Mouse (Mus musculus) heart, adult 2 months (tissue): ENCODE data around the gene Col7a1. TPM values are rescaled to one million over a fixed set of nuclear protein-coding genes. Genes with fewer than 3 reads are reported as not detected.

Experiments used
- DNase-seq, 2 experiments: peaks; one replicate each; pipeline ENCODE4 v3.0.0; 2021
- H3K27ac ChIP-seq: fragments of 200-600 bp; 2 replicates; pipeline ENCODE4 v1.8.1; 2022
- H3K27me3 ChIP-seq: fragments of 200-500 bp; 2 replicates; pipeline ENCODE4 v1.6.1; 2012; ENCODE audit warnings: mild to moderate bottlenecking, low read length, inconsistent platforms, mixed read lengths; ENCODE audit not compliant: control insufficient read depth, insufficient read depth
- H3K36me3 ChIP-seq: fragments of 200-500 bp; 2 replicates; pipeline ENCODE4 v1.6.1; 2012; ENCODE audit warnings: low read length, inconsistent platforms; ENCODE audit not compliant: control insufficient read depth, insufficient read depth
- H3K4me1 ChIP-seq: fragments of 200-500 bp; 2 replicates; pipeline ENCODE4 v1.6.1; 2011; ENCODE audit warnings: low read length; ENCODE audit not compliant: control insufficient read depth, insufficient read depth
- H3K4me3 ChIP-seq: fragments of 200-600 bp; 2 replicates; pipeline ENCODE4 v1.8.1; 2022
- H3K79me2 ChIP-seq: fragments of 200-500 bp; replicated peaks from 2 replicates; pipeline ENCODE4 v1.6.1; 2012; ENCODE audit warnings: mild to moderate bottlenecking, inconsistent platforms, low read length, moderate library complexity, mixed read lengths; ENCODE audit not compliant: control insufficient read depth, insufficient read depth
- H3K9ac ChIP-seq: fragments of 200-500 bp; 2 replicates; pipeline ENCODE4 v1.6.1; 2012; ENCODE audit warnings: low read depth, mild to moderate bottlenecking, control low read depth, inconsistent platforms, low read length, mixed read lengths
- CTCF ChIP-seq: fragments of 200-600 bp; IDR thresholded peaks from 2 replicates; pipeline ENCODE4 v1.8.1; 2022; ENCODE audit warnings: antibody characterized with exemption, mild to moderate bottlenecking, moderate library complexity
- EP300 ChIP-seq: fragments of 200-500 bp; IDR thresholded peaks from 2 replicates; pipeline ENCODE4 v1.6.1; 2011; ENCODE audit warnings: low read depth, low read length, control low read depth; ENCODE audit not compliant: insufficient read depth
- POLR2A ChIP-seq: fragments of 200-500 bp; IDR thresholded peaks from 2 replicates; pipeline ENCODE4 v1.6.1; 2011; ENCODE audit warnings: mild to moderate bottlenecking, low read depth, low read length, control low read depth; ENCODE audit not compliant: insufficient read depth
- whole genome bisulfite sequencing: fragments of 180-500 bp; shearing (Covaris S2); methylation state at CpG from one replicate; pipeline ENCODE4 v1.1.7; 2018; 5-methylcytosine and 5-hydroxymethylcytosine counted together
- intact Hi-C: fragments of 180-260 bp; cut with DNase I; formaldehyde crosslinking; loops from one replicate; pipeline ENCODE4 v1.15.1; 2025
- microRNA-seq, 2 experiments: library from miRNA; unstranded; fragments of <30 nt; microRNA quantifications; one replicate each; pipeline ENCODE4 v1.2.0; 2021
- polyA plus RNA-seq: library from polyadenylated mRNA; depleted of rRNA; stranded (reverse); fragments of >200 nt; gene quantifications from 2 replicates; pipeline ENCODE4 v1.2.3, GENCODE M21; 2012; rRNA removed
- total RNA-seq, 2 experiments: library from RNA; stranded (reverse); gene quantifications; 2 replicates each; pipeline ENCODE4 v1.2.3; 2021

Col7a1 gene
- total and polyA plus RNA-seq, 3 experiments: 0.30 to 0.57 (median 0.47) TPM

GRCm38 (mm10) chr9:109028919-109029318 is 75.5 kb downstream of the Col7a1 start:
- Histone ChIP-seq H3K9ac (no peak overlapping the region), H3K4me3 (no peak overlapping the region), H3K4me1 (peaks cover 8% of the 10 kb centered on the region), H3K36me3 (no peaks in the 10 kb centered on the region), H3K27ac (no peak overlapping the region), H3K27me3 (no peaks in the 10 kb centered on the region), H3K79me2 (no peaks in the 10 kb centered on the region)
- intact Hi-C loops: no loop called here
- WGBS: 70% methylated on average over 5 of the region's 5 CpGs
- peak in 1 of 2 experiments; percentile 19 for DNase-seq
- TF ChIP-seq EP300 (no peak), CTCF (no peak), POLR2A (no peak)

- intact Hi-C loops: no loop called here
- TF ChIP-seq EP300 (no peak), POLR2A (no peak), CTCF (no peak)
- Histone ChIP-seq H3K27me3 (no peaks in the 10 kb centered on the region), H3K9ac (no peak overlapping the region), H3K36me3 (no peaks in the 10 kb centered on the region), H3K4me1 (peaks cover 8% of the 10 kb centered on the region), H3K4me3 (no peak overlapping the region), H3K79me2 (no peaks in the 10 kb centered on the region), H3K27ac (no peak overlapping the region)
- peak; percentile 1 to 10 for DNase-seq
- 69% methylated on average over 3 of the region's 3 CpGs for WGBS
These were observed 76.9 kb downstream of the Col7a1 start for GRCm38 (mm10) chr9:109030312-109030711.

- intact Hi-C loops: no loop called here
- Histone ChIP-seq H3K79me2 (no peaks in the 10 kb centered on the region), H3K9ac (no peak overlapping the region), H3K4me3 (no peak overlapping the region), H3K36me3 (no peaks in the 10 kb centered on the region), H3K4me1 (peaks cover 8% of the 10 kb centered on the region), H3K27me3 (no peaks in the 10 kb centered on the region), H3K27ac (no peak overlapping the region)
- no peak for DNase-seq
- TF ChIP-seq POLR2A (no peak), CTCF (no peak), EP300 (no peak)
- 93% methylated on average over 7 of the region's 7 CpGs for WGBS
These were observed 77.6 kb downstream of the Col7a1 start for GRCm38 (mm10) chr9:109031001-109031400.

GRCm38 (mm10) chr9:109031686-109032085 is 78.3 kb downstream of the Col7a1 start:
- H3K36me3 ChIP-seq: no peaks in the 10 kb centered on the region
- peak in 1 of 2 experiments; percentile 12 for DNase-seq
- no peaks in the 10 kb centered on the region for H3K27me3 ChIP-seq
- no peaks in the 10 kb centered on the region for H3K79me2 ChIP-seq
- H3K4me3 ChIP-seq: no peak overlapping the region
- H3K4me1 ChIP-seq: peaks cover 8% of the 10 kb centered on the region
- intact Hi-C loops: no loop called here
- TF ChIP-seq POLR2A (no peak), CTCF (no peak), EP300 (no peak)
- no peak overlapping the region for H3K27ac ChIP-seq
- H3K9ac ChIP-seq: no peak overlapping the region
- 80% methylated on average over 8 of the region's 8 CpGs for WGBS

- DNase-seq: no peak
- H3K4me3 ChIP-seq: no peak overlapping the region
- H3K27me3 ChIP-seq: no peaks in the 10 kb centered on the region
- no peaks in the 10 kb centered on the region for H3K36me3 ChIP-seq
- WGBS: 83% methylated on average over 6 of the region's 6 CpGs
- no peak overlapping the region for H3K9ac ChIP-seq
- H3K27ac ChIP-seq: no peak overlapping the region
- TF ChIP-seq POLR2A: no peak
- TF ChIP-seq CTCF: no peak
- TF ChIP-seq EP300: no peak
- peaks cover 3% of the 10 kb centered on the region for H3K4me1 ChIP-seq
- H3K79me2 ChIP-seq: no peaks in the 10 kb centered on the region
- intact Hi-C loops: no loop called here
These were observed 79.0 kb downstream of the Col7a1 start for GRCm38 (mm10) chr9:109032435-109032834.

Small RNAs within 50 kb of the gene (microRNA-seq; reads per million reads assigned to microRNA genes)
- 0 reads per million in 2 experiments for gene Mir711

Other genes starting within 250 kb of the Col7a1 start
- gene Ip6k2, start 169.8 kb upstream of the Col7a1 start, total RNA-seq: 10 to 100 TPM; 19.2 to 20.6 TPM
- 22.3 and 25.7 TPM in 2 replicates for gene Ip6k2, start 169.8 kb upstream of the Col7a1 start, polyA plus RNA-seq
- 1 to 10 TPM; 7.8 to 8.9 TPM for gene Nckipsd, start 145.2 kb upstream of the Col7a1 start, total RNA-seq
- 16.8 and 19.6 TPM in 2 replicates for gene Nckipsd, start 145.2 kb upstream of the Col7a1 start, polyA plus RNA-seq
- gene Celsr3, start 127.3 kb upstream of the Col7a1 start, total RNA-seq: under 1 TPM; 0.02 to 0.03 TPM
- gene Celsr3, start 127.3 kb upstream of the Col7a1 start, polyA plus RNA-seq: 0.06 and 0.41 TPM in 2 replicates
- gene Slc26a6, start 100.3 kb upstream of the Col7a1 start, total RNA-seq: 10 to 100 TPM; 20.8 to 24.3 TPM
- 34.5 and 47.8 TPM in 2 replicates for gene Slc26a6, start 100.3 kb upstream of the Col7a1 start, polyA plus RNA-seq
- gene Tmem89, start 39.0 kb upstream of the Col7a1 start, total RNA-seq: not detected
- 0.35 and 0.47 TPM in 2 replicates for gene Tmem89, start 39.0 kb upstream of the Col7a1 start, polyA plus RNA-seq
- 1,000 to 10,000 TPM; 2,061 to 2,422 TPM for gene Uqcrc1, start 17.0 kb upstream of the Col7a1 start, total RNA-seq
- gene Uqcrc1, start 17.0 kb upstream of the Col7a1 start, polyA plus RNA-seq: 2,481 and 2,989 TPM in 2 replicates
- gene Ucn2, start 32.4 kb downstream of the Col7a1 start, total RNA-seq: not detected
- gene Ucn2, start 32.4 kb downstream of the Col7a1 start, polyA plus RNA-seq: 0.20 TPM in 1 of 2 replicates, not detected in the other
- gene Pfkfb4, start 38.2 kb downstream of the Col7a1 start, total RNA-seq: 1 to 10 TPM; 1.3 to 1.9 TPM
- gene Pfkfb4, start 38.2 kb downstream of the Col7a1 start, polyA plus RNA-seq: 7.3 and 7.4 TPM in 2 replicates
- 10 to 100 TPM; 40.3 to 43.2 TPM for gene Shisa5, start 85.0 kb downstream of the Col7a1 start, total RNA-seq
- gene Shisa5, start 85.0 kb downstream of the Col7a1 start, polyA plus RNA-seq: 170 and 218 TPM in 2 replicates
- gene Trex1, start 106.1 kb downstream of the Col7a1 start, total RNA-seq: 10 to 100 TPM; 12.6 to 13.3 TPM
- 45.8 and 55.2 TPM in 2 replicates for gene Trex1, start 106.1 kb downstream of the Col7a1 start, polyA plus RNA-seq
- 1 to 10 TPM; 8.0 to 9.0 TPM for gene Atrip, start 120.5 kb downstream of the Col7a1 start, total RNA-seq
- gene Atrip, start 120.5 kb downstream of the Col7a1 start, polyA plus RNA-seq: 10.0 and 13.9 TPM in 2 replicates
- 10 to 100 TPM; 11.1 to 11.8 TPM for gene Ccdc51, start 128.9 kb downstream of the Col7a1 start, total RNA-seq
- gene Ccdc51, start 128.9 kb downstream of the Col7a1 start, polyA plus RNA-seq: 7.0 and 9.2 TPM in 2 replicates
- 100 to 1,000 TPM; 218 to 235 TPM for gene Tma7, start 129.0 kb downstream of the Col7a1 start, total RNA-seq
- 41.4 and 59.3 TPM in 2 replicates for gene Tma7, start 129.0 kb downstream of the Col7a1 start, polyA plus RNA-seq
- gene Plxnb1, start 141.8 kb downstream of the Col7a1 start, total RNA-seq: 10 to 100 TPM; 15.7 to 21.1 TPM
- gene Plxnb1, start 141.8 kb downstream of the Col7a1 start, polyA plus RNA-seq: 25.0 and 31.9 TPM in 2 replicates
- not detected for gene Fbxw21, start 208.5 kb downstream of the Col7a1 start, total RNA-seq
- not detected in 2 replicates for gene Fbxw21, start 208.5 kb downstream of the Col7a1 start, polyA plus RNA-seq
- not detected for gene Fbxw13, start 242.4 kb downstream of the Col7a1 start, total RNA-seq
- gene Fbxw13, start 242.4 kb downstream of the Col7a1 start, polyA plus RNA-seq: not detected in 2 replicates